Mouse (Mus musculus) olfactory bulb, adult 2 months (tissue): Measurements from ENCODE around the gene Opa1. TPM values are rescaled to one million over a fixed set of nuclear protein-coding genes. Genes with fewer than 3 reads are reported as not detected.
A peak's percentile ranks its signal among the peaks of the same experiment; 100 is the strongest.

Experiments used
- H3K27ac ChIP-seq: fragments of 200-500 bp; 2 replicates; pipeline ENCODE4 v1.5.1; 2012; ENCODE audit warnings: low read depth, low read length; ENCODE audit not compliant: insufficient read depth
- H3K4me1 ChIP-seq: fragments of 200-500 bp; 2 replicates; pipeline ENCODE4 v1.6.1; 2012; ENCODE audit warnings: low read length; ENCODE audit not compliant: control insufficient read depth, insufficient read depth
- H3K4me3 ChIP-seq: fragments of 200-500 bp; 2 replicates; pipeline ENCODE4 v1.5.1; 2012; ENCODE audit warnings: mild to moderate bottlenecking, low read depth, low read length, moderate library complexity; ENCODE audit not compliant: insufficient read depth
- CTCF ChIP-seq: fragments of 200-500 bp; IDR thresholded peaks from 2 replicates; pipeline ENCODE4 v1.5.1; 2012; ENCODE audit warnings: low read depth, mild to moderate bottlenecking, low read length, moderate library complexity; ENCODE audit not compliant: insufficient read depth
- POLR2A ChIP-seq: fragments of 200-500 bp; IDR thresholded peaks from 2 replicates; pipeline ENCODE4 v1.6.1; 2012; ENCODE audit warnings: mild to moderate bottlenecking, low read depth, low read length, moderate library complexity; ENCODE audit not compliant: insufficient read depth
- WGBS: fragments of 180-500 bp; shearing (Covaris S2); methylation state at CpG from one replicate; pipeline ENCODE4 v1.1.7; 2018; 5-methylcytosine and 5-hydroxymethylcytosine counted together
- polyA plus RNA-seq: library from polyadenylated mRNA; stranded (reverse); fragments of >200 nt; gene quantifications from 2 replicates; pipeline ENCODE4 v1.2.4, GENCODE M21; 2012; ENCODE audit warnings: low replicate concordance; ENCODE audit not compliant: missing spikeins, insufficient read depth, insufficient read length

Gene Opa1
- polyA plus RNA-seq, 1 experiment = 126 TPM

DNA sequence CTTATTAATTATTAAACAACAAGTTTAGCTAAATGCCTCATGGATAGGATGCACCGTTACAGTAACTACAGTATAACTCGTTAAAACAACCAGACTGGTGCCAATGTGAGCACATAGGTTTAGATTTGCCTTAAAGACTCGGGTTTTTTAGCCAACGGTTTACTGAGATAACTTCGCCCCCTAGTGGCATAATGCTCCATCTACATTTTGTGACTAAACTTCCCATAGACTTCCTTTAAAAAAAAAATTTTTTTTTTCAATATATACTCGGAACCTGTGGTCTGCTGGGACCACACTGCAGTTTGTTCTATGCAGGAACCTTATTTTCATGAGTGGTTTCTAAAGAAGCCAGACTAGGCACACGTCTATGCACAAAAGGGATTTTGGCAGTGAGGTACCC, 18.3 kb upstream of the Opa1 start:
- TF ChIP-seq POLR2A = no peak
- no peak for TF ChIP-seq CTCF
- H3K4me1 ChIP-seq = no peaks in the 10 kb centered on the region
- no peak overlapping the region for H3K4me3 ChIP-seq
- WGBS = 5% methylated on average over 7 of the region's 7 CpGs
- no peak overlapping the region for H3K27ac ChIP-seq

DNA sequence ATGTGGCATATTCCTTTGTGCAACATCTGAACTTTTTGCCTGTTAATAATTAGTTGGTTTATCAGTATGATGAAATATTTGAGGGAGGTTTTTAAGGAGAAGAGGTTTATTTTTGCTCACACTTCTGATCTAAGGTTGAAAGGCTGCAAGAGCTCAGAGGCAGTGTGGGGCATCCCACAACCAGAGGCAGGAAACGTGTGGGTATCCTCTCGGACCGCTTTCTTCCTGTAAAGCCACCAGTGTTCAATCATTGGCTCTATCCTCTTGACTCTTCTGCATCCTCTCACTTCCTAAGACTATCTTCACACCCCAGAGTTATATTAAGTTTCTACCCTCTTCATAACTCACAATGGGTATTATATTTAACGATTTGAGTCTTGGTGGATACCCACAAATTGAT, 5.1 kb upstream of the Opa1 start:
- H3K4me3 ChIP-seq = no peak overlapping the region
- H3K4me1 ChIP-seq = no peaks in the 10 kb centered on the region
- H3K27ac ChIP-seq = no peak overlapping the region
- TF ChIP-seq POLR2A (no peak), CTCF (no peak)
- WGBS = 77% methylated on average over 4 of the region's 4 CpGs

GRCm38 (mm10) chr16:29575620-29576019, 3.5 kb upstream of the Opa1 start:
- Histone ChIP-seq H3K27ac (no peak overlapping the region), H3K4me1 (peaks cover 3% of the 10 kb centered on the region; the same call in 1 of the 2 replicates), H3K4me3 (no peak overlapping the region)
- TF ChIP-seq POLR2A (no peak), CTCF (no peak)
- 6% methylated on average over 5 of the region's 5 CpGs for WGBS

- Histone ChIP-seq H3K4me1 (peaks cover 3% of the 10 kb centered on the region; the same call in 1 of the 2 replicates), H3K27ac (no peak overlapping the region), H3K4me3 (peak overlapping the region; percentile 99)
- WGBS = 6% methylated on average over 12 of the region's 12 CpGs
- TF ChIP-seq CTCF (no peak), POLR2A (no peak)
Measured at GRCm38 (mm10) chr16:29579787-29580176, 648 bp downstream of the Opa1 start.

DNA sequence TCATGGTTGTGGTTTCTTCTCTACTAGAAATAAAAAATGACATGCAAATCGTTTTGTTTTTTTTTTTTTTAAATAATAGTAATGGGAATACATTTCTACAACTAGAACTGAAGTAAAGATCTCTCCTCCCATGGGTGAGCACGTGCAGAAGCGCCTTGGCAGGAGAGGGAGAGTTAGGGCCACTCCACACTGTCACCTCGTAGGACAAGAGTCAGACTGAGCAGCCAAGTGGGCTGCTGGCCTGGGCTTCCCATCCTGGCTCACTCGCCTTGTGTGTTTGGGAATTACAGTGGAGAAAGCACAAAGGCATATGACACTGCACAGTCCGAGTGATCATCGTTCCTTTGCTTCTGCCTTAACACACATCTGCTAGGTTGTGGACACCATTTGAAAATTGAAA, 13.0 kb downstream of the Opa1 start:
- 78% methylated on average over 7 of the region's 7 CpGs for WGBS
- Histone ChIP-seq H3K4me1 (no peaks in the 10 kb centered on the region), H3K27ac (no peak overlapping the region), H3K4me3 (no peak overlapping the region)
- TF ChIP-seq POLR2A (no peak), CTCF (no peak)

GRCm38 (mm10) chr16:29597122-29597521, 18.0 kb downstream of the Opa1 start:
- H3K27ac ChIP-seq = no peak overlapping the region
- H3K4me3 ChIP-seq = no peak overlapping the region
- no peak for TF ChIP-seq CTCF
- TF ChIP-seq POLR2A = no peak
- 86% methylated on average over 4 of the region's 4 CpGs for WGBS
- no peaks in the 10 kb centered on the region for H3K4me1 ChIP-seq

- 88% methylated on average over 8 of the region's 8 CpGs for WGBS
- Histone ChIP-seq H3K4me3 (no peak overlapping the region), H3K4me1 (no peaks in the 10 kb centered on the region), H3K27ac (no peak overlapping the region)
- no peak for TF ChIP-seq POLR2A
- TF ChIP-seq CTCF = no peak
Measured at GRCm38 (mm10) chr16:29605546-29605945, 26.4 kb downstream of the Opa1 start.

GRCm38 (mm10) chr16:29607131-29607530, 28.0 kb downstream of the Opa1 start:
- TF ChIP-seq POLR2A (no peak), CTCF (no peak)
- WGBS = 89% methylated on average over 7 of the region's 7 CpGs
- no peak overlapping the region for H3K4me3 ChIP-seq
- H3K27ac ChIP-seq = no peak overlapping the region
- no peaks in the 10 kb centered on the region for H3K4me1 ChIP-seq

GRCm38 (mm10) chr16:29614762-29615161, 35.6 kb downstream of the Opa1 start:
- WGBS = 76% methylated on average over 9 of the region's 9 CpGs
- no peak for TF ChIP-seq CTCF
- no peak for TF ChIP-seq POLR2A
- Histone ChIP-seq H3K4me3 (no peak overlapping the region), H3K4me1 (no peaks in the 10 kb centered on the region), H3K27ac (no peak overlapping the region)

DNA sequence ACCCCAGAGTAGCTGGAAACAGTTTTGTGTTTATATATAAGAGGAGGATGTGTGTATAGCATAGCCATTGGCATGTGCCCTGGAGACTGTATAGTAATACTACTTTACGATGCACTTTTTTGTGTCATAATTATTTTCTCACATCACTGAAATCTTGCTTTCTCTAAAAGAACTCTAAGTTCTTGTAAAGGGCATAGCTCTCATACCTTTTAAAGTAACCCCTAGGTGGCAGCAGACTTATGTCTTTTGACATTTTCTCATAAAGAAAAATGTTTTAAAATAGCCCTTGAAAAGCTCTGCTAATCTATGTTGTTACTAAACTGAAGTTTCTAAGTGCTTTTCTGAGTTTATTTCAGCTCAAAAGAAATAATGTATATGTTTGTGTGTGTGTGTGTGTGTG, 49.9 kb downstream of the Opa1 start:
- Histone ChIP-seq H3K4me3 (no peak overlapping the region), H3K4me1 (no peaks in the 10 kb centered on the region), H3K27ac (no peak overlapping the region)
- 76% methylated on average over 1 of the region's 1 CpGs for WGBS
- TF ChIP-seq POLR2A (no peak), CTCF (no peak)
